Mouse (Mus musculus): Measurements from ENCODE around the gene Ppm1j.
"Not testable (repeated sequence)": the region's sequence is repeated elsewhere in the genome, so short reads cannot be mapped to it uniquely, and the experiment has no call there.

The Ppm1j gene

GRCm38 (mm10) chr3:104780561-104781420, at the start of gene Ppm1j:
Gene Ppm1j, plus strand, starts transcription at chr3:104781056.
- peak; percentile 39 to 66 for DNase-seq

- DNase-seq = no peak
Observed at GRCm38 (mm10) chr3:104732907-104733306, 47.9 kb upstream of the Ppm1j start.

GRCm38 (mm10) chr3:104734654-104735053, 46.2 kb upstream of the Ppm1j start:
- DNase-seq = no peak

- DNase-seq = no peak
Observed at GRCm38 (mm10) chr3:104741954-104742353, 38.9 kb upstream of the Ppm1j start.

GRCm38 (mm10) chr3:104743161-104743560, 37.7 kb upstream of the Ppm1j start:
- no peak for DNase-seq

- no peak for DNase-seq
Observed at GRCm38 (mm10) chr3:104743864-104744263, 37.0 kb upstream of the Ppm1j start.

GRCm38 (mm10) chr3:104752845-104753244, 28.0 kb upstream of the Ppm1j start:
- DNase-seq = not testable (repeated sequence)

GRCm38 (mm10) chr3:104758406-104758805, 22.4 kb upstream of the Ppm1j start:
- DNase-seq = peak; percentile 18 to 51

- DNase-seq = no peak
Observed at GRCm38 (mm10) chr3:104758869-104759268, 22.0 kb upstream of the Ppm1j start.

- not testable (repeated sequence) for DNase-seq
Observed at GRCm38 (mm10) chr3:104762103-104762863, 18.6 kb upstream of the Ppm1j start.

- no peak for DNase-seq
Observed at GRCm38 (mm10) chr3:104765021-104765420, 15.8 kb upstream of the Ppm1j start.

- no peak for DNase-seq
Observed at GRCm38 (mm10) chr3:104767141-104767540, 13.7 kb upstream of the Ppm1j start.

GRCm38 (mm10) chr3:104767716-104768115, 13.1 kb upstream of the Ppm1j start:
- no peak for DNase-seq

GRCm38 (mm10) chr3:104769135-104769534, 11.7 kb upstream of the Ppm1j start:
- DNase-seq = no peak

- no peak for DNase-seq
Observed at GRCm38 (mm10) chr3:104770035-104770434, 10.8 kb upstream of the Ppm1j start.

GRCm38 (mm10) chr3:104770918-104771317, 9.9 kb upstream of the Ppm1j start:
- no peak for DNase-seq

- no peak for DNase-seq
Observed at GRCm38 (mm10) chr3:104771460-104771859, 9.4 kb upstream of the Ppm1j start.

GRCm38 (mm10) chr3:104773301-104773700, 7.6 kb upstream of the Ppm1j start:
- DNase-seq = no peak

- no peak for DNase-seq
Observed at GRCm38 (mm10) chr3:104777342-104777741, 3.5 kb upstream of the Ppm1j start.

- peak in 1 of 2 experiments; percentile 56 for DNase-seq
Observed at GRCm38 (mm10) chr3:104779949-104780348, 907 bp upstream of the Ppm1j start.

- DNase-seq = peak in 1 of 2 experiments; percentile 29
Observed at GRCm38 (mm10) chr3:104781471-104781903, 631 bp downstream of the Ppm1j start, which contains the start of gene Fam19a3. Gene Fam19a3, minus strand, starts transcription at chr3:104781840.

GRCm38 (mm10) chr3:104782061-104782681, 1.3 kb downstream of the Ppm1j start:
- DNase-seq = no peak

- no peak for DNase-seq
Observed at GRCm38 (mm10) chr3:104783971-104784500, 3.2 kb downstream of the Ppm1j start.
